ENCODE assay signal across 25 mouse cellular contexts in the genomic region with DNA sequence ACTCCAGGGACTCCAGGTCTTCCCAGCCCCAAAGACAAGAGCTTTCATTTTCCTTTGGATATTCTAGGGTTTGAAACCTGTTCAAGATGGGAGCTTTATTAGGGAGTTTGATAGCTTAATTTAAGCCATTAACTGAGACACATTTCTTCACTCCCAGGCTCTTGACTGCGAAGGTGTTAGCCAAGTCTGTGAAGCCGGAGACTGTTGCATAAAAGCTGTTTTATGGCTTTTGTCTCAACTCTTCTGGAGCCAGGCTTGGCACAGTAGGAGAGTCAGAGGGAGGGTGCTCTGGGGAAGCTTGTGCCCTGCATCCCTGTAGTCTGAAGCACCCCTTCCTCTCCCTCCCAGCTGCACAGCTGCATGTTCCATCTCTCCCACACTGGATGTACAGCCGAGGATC. TPM values are rescaled to one million over a fixed set of nuclear protein-coding genes. Genes with fewer than 3 reads are reported as not detected.
A peak's percentile ranks its signal among the peaks of the same experiment; 100 is the strongest.
DNase-seq lines count a peak whose midpoint lies in the region; ATAC-seq lines count a peak whose summit lies in the region.
"Had no signal": no experiment of that assay in that cellular context is flagged by ENCODE, and none has a peak within 500 bp of the region (broad histone marks: within the 10 kb centered on the region; RNA-seq: fewer than 3 reads in every experiment).

No protein-coding gene starts in this region.

- H3K9ac ChIP-seq in forebrain, embryonic 13.5 days: no peak overlapping the region
- H3K9ac ChIP-seq: embryonic facial prominence, embryonic 13.5 days; embryonic facial prominence, embryonic 15.5 days; forebrain, embryonic 12.5 days; forebrain, embryonic 15.5 days; forebrain, postnatal 0 days had no signal

- H3K4me1 ChIP-seq in forebrain, embryonic 13.5 days: no peaks in the 10 kb centered on the region; the same call in 1 of the 2 replicates
- H3K4me1 ChIP-seq: forebrain, embryonic 12.5 days; forebrain, embryonic 15.5 days had no signal

- WGBS in forebrain, embryonic 13.5 days: 46% methylated on average over 3 of the region's 3 CpGs

- H3K4me3 ChIP-seq in forebrain, embryonic 13.5 days: no peak overlapping the region
- H3K4me3 ChIP-seq: embryonic facial prominence, embryonic 13.5 days; embryonic facial prominence, embryonic 15.5 days; erythroblast, embryonic 14.5 days; forebrain, embryonic 10.5 days; forebrain, embryonic 12.5 days; forebrain, embryonic 15.5 days had no signal

- no peak overlapping the region for H3K27ac ChIP-seq in forebrain, embryonic 13.5 days
- H3K27ac ChIP-seq: embryonic facial prominence, embryonic 13.5 days; embryonic facial prominence, embryonic 15.5 days; forebrain, embryonic 10.5 days; forebrain, embryonic 12.5 days; forebrain, embryonic 15.5 days had no signal

- H3K9me3 ChIP-seq in forebrain, embryonic 13.5 days (replicated peaks): no peaks in the 10 kb centered on the region
- H3K9me3 ChIP-seq: embryonic facial prominence, embryonic 13.5 days; embryonic facial prominence, embryonic 15.5 days; forebrain, embryonic 10.5 days; forebrain, embryonic 12.5 days; forebrain, embryonic 15.5 days; G1E had no signal

- no peaks in the 10 kb centered on the region for H3K36me3 ChIP-seq in forebrain, embryonic 13.5 days (ENCODE audit: poor library complexity, severe bottlenecking)
- H3K36me3 ChIP-seq: embryonic facial prominence, embryonic 13.5 days; embryonic facial prominence, embryonic 15.5 days; forebrain, embryonic 10.5 days; forebrain, embryonic 12.5 days; forebrain, embryonic 15.5 days; G1E had no signal

- DNase-seq in adrenal gland, postnatal 14 days: peak; percentile 23
- DNase-seq in adrenal gland, adult 2 months: no peak
- DNase-seq in adipocyte (ENCODE audit: low spot score): peak; percentile 60
- peak; percentile 66 for DNase-seq in gonadal fat pad, adult 2 months (ENCODE audit: low read depth)
- no peak for DNase-seq in left cerebral cortex, adult 18-20 months (ENCODE audit: low spot score in 2 of 2)
- DNase-seq: adrenal gland, adult 8-10 months; adrenal gland, postnatal 25 days; B cell, adult 2 months; cerebellum, adult 11-12 months; cerebellum, adult 2 months; cerebellum, adult 9-10 months; cerebellum, postnatal 10 days; cerebellum, postnatal 25 days; forebrain, postnatal 0 days had no signal

- no peak overlapping the region for H3K4me2 ChIP-seq in forebrain, embryonic 13.5 days
- H3K4me2 ChIP-seq: embryonic facial prominence, embryonic 13.5 days; embryonic facial prominence, embryonic 15.5 days; forebrain, embryonic 12.5 days; forebrain, embryonic 15.5 days had no signal

- ATAC-seq in forebrain, embryonic 13.5 days: no peak
- ATAC-seq: activated CD4-positive, CD25-positive, alpha-beta regulatory T cell, adult 4 months; CD4-positive, CD25-positive, alpha-beta regulatory T cell, adult 4 months; forebrain, embryonic 15.5 days; forebrain, postnatal 0 days; Patski had no signal

- no peaks in the 10 kb centered on the region for H3K27me3 ChIP-seq in forebrain, embryonic 13.5 days
- H3K27me3 ChIP-seq: embryonic facial prominence, embryonic 15.5 days; forebrain, embryonic 12.5 days; forebrain, embryonic 15.5 days had no signal

RNA-seq across cellular contexts. Expression of a gene that starts 10.5 kb away (rescaled TPM):
- 68.0 and 87.5 TPM in 2 replicates for total RNA-seq in adrenal gland, postnatal 14 days (2021)
- 10 to 100 TPM; 47.5 to 52.7 TPM for total RNA-seq in adrenal gland, adult 2 months (2021)
- polyA plus RNA-seq in adrenal gland, adult 2 months (2012; rRNA removed): 102 and 126 TPM in 2 replicates
- 130 and 163 TPM in 2 replicates for polyA plus RNA-seq in gonadal fat pad, adult 2 months (2012; rRNA removed)
- total RNA-seq in left cerebral cortex, adult 18-20 months (2021): 10 to 100 TPM in 1 of 2 experiments, 1 to 10 TPM in 1; 9.9 to 10.5 TPM
- 7.6 and 9.0 TPM in 2 replicates for polyA plus RNA-seq in forebrain, embryonic 13.5 days (2015; fragmentation: Nextera tagmentation; extraction: Ambion mirVana)

RNA-seq across cellular contexts. Expression of a gene that starts 31.5 kb away (rescaled TPM):
- 22.4 and 26.9 TPM in 2 replicates for total RNA-seq in adrenal gland, postnatal 14 days (2021)
- 10 to 100 TPM; 17.2 to 30.1 TPM for total RNA-seq in adrenal gland, adult 2 months (2021)
- polyA plus RNA-seq in adrenal gland, adult 2 months (2012; rRNA removed): 10.8 and 13.5 TPM in 2 replicates
- 12.5 and 15.4 TPM in 2 replicates for polyA plus RNA-seq in gonadal fat pad, adult 2 months (2012; rRNA removed)
- total RNA-seq in left cerebral cortex, adult 18-20 months (2021): 10 to 100 TPM; 23.1 to 24.5 TPM
- 4.3 TPM in 2 replicates for polyA plus RNA-seq in forebrain, embryonic 13.5 days (2015; fragmentation: Nextera tagmentation; extraction: Ambion mirVana)
- polyA plus RNA-seq: erythroblast, embryonic 14.5 days had no signal

RNA-seq across cellular contexts. Expression of a gene that starts 35.6 kb away (rescaled TPM):
- total RNA-seq in adrenal gland, postnatal 14 days (2021): 262 and 280 TPM in 2 replicates
- 100 to 1,000 TPM; 203 to 297 TPM for total RNA-seq in adrenal gland, adult 2 months (2021)
- polyA plus RNA-seq in adrenal gland, adult 2 months (2012; rRNA removed): 236 and 248 TPM in 2 replicates
- polyA plus RNA-seq in gonadal fat pad, adult 2 months (2012; rRNA removed): 284 and 285 TPM in 2 replicates
- 100 to 1,000 TPM; 281 to 296 TPM for total RNA-seq in left cerebral cortex, adult 18-20 months (2021)
- 390 and 393 TPM in 2 replicates for polyA plus RNA-seq in forebrain, embryonic 13.5 days (2015; fragmentation: Nextera tagmentation; extraction: Ambion mirVana)

RNA-seq across cellular contexts. Expression of a gene that starts 52.2 kb away (rescaled TPM):
- total RNA-seq in adrenal gland, postnatal 14 days (2021): 40.5 and 46.3 TPM in 2 replicates
- 10 to 100 TPM; 57.0 to 68.7 TPM for total RNA-seq in adrenal gland, adult 2 months (2021)
- 29.3 and 29.9 TPM in 2 replicates for polyA plus RNA-seq in adrenal gland, adult 2 months (2012; rRNA removed)
- polyA plus RNA-seq in gonadal fat pad, adult 2 months (2012; rRNA removed): 43.4 and 50.7 TPM in 2 replicates
- total RNA-seq in left cerebral cortex, adult 18-20 months (2021): 10 to 100 TPM; 60.9 to 62.2 TPM
- polyA plus RNA-seq in forebrain, embryonic 13.5 days (2015; fragmentation: Nextera tagmentation; extraction: Ambion mirVana): 23.6 and 25.5 TPM in 2 replicates

Comparison
In these comparisons a context has a peak if more than half of its experiments do, and no peak if none do; other contexts are left out.
1. DNase-seq: peak in adrenal gland, postnatal 14 days (single experiment), adipocyte (single experiment) and gonadal fat pad, adult 2 months (single experiment); none in adrenal gland, adult 2 months (single experiment) and left cerebral cortex, adult 18-20 months (0 of 2).